Mouse (Mus musculus) forebrain, embryonic 14.5 days (tissue): ENCODE data around the gene Rbfox3. TPM values are rescaled to one million over a fixed set of nuclear protein-coding genes. Genes with fewer than 3 reads are reported as not detected.

ENCODE experiments used
- ATAC-seq: fragments of 200-750 bp; cut with Nextera tagmentation; 2 replicates; pipeline ENCODE4 v1.8.0; 2017; ENCODE audit warnings: mild to moderate bottlenecking, moderate library complexity
- DNase-seq: peaks from one replicate; pipeline ENCODE4 v3.0.0-alpha.2; 2015; ENCODE audit warnings: low spot score
- H3K27ac ChIP-seq: fragments of 300-500 bp; sonication (generic); 2 replicates; pipeline ENCODE4 v1.5.1; 2014; ENCODE audit warnings: low read depth, mild to moderate bottlenecking, control low read depth, low read length, moderate library complexity
- H3K27me3 ChIP-seq: fragments of 300-500 bp; sonication (generic); replicated peaks from 2 replicates; pipeline ENCODE4 v1.6.1; 2014; ENCODE audit warnings: low read length, control low read depth, mixed read lengths; ENCODE audit not compliant: control insufficient read depth, insufficient read depth
- H3K36me3 ChIP-seq: fragments of 300-500 bp; sonication (generic); 2 replicates; pipeline ENCODE4 v1.6.1; 2014; ENCODE audit warnings: low read length, control low read depth; ENCODE audit not compliant: control insufficient read depth, insufficient read depth
- H3K4me1 ChIP-seq: fragments of 300-500 bp; sonication (generic); 2 replicates; pipeline ENCODE4 v1.6.1; 2014; ENCODE audit warnings: antibody characterized with exemption, low read length, control low read depth; ENCODE audit not compliant: control insufficient read depth, insufficient read depth
- H3K4me2 ChIP-seq: fragments of 300-500 bp; sonication (generic); 2 replicates; pipeline ENCODE4 v1.6.1; 2014; ENCODE audit warnings: mild to moderate bottlenecking, control low read depth, low read length
- H3K4me3 ChIP-seq: fragments of 300-500 bp; sonication (generic); 2 replicates; pipeline ENCODE4 v1.5.1; 2014; ENCODE audit warnings: low read depth, low read length, control low read depth
- H3K9ac ChIP-seq: fragments of 300-500 bp; sonication (generic); 2 replicates; pipeline ENCODE4 v1.6.1; 2014; ENCODE audit warnings: mild to moderate bottlenecking, low read length, control low read depth, moderate library complexity
- H3K9me3 ChIP-seq: fragments of 300-500 bp; sonication (generic); replicated peaks from 2 replicates; pipeline ENCODE4 v1.6.1; 2016; ENCODE audit warnings: low read length, control low read depth, mixed read lengths; ENCODE audit not compliant: control insufficient read depth
- WGBS: fragments of 180-500 bp; shearing (Covaris S2); extraction: QIAGEN DNeasy Blood & Tissue Kit; methylation state at CpG from one replicate; pipeline ENCODE4 v1.1.7; 2014; 5-methylcytosine and 5-hydroxymethylcytosine counted together
- polyA plus RNA-seq: library from polyadenylated mRNA; unstranded; fragments of >200 nt; fragmentation: Nextera tagmentation; extraction: Ambion mirVana; gene quantifications from 2 replicates; pipeline ENCODE4 v1.2.1, GENCODE M21; 2014

Gene Rbfox3
- polyA plus RNA-seq, 1 experiment from 2014 or later = 28.2 TPM

- Histone ChIP-seq H3K4me1 (no peaks in the 10 kb centered on the region), H3K4me2 (no peak overlapping the region), H3K36me3 (no peaks in the 10 kb centered on the region), H3K27me3 (no peaks in the 10 kb centered on the region), H3K9ac (no peak overlapping the region), H3K9me3 (no peaks in the 10 kb centered on the region), H3K27ac (no peak overlapping the region), H3K4me3 (no peak overlapping the region)
- ATAC-seq (no peak), DNase-seq (no peak)
- WGBS = 83% methylated on average over 13 of the region's 13 CpGs
Observed at GRCm38 (mm10) chr11:118471676-118472075, 439.7 kb downstream of the Rbfox3 start.

DNA sequence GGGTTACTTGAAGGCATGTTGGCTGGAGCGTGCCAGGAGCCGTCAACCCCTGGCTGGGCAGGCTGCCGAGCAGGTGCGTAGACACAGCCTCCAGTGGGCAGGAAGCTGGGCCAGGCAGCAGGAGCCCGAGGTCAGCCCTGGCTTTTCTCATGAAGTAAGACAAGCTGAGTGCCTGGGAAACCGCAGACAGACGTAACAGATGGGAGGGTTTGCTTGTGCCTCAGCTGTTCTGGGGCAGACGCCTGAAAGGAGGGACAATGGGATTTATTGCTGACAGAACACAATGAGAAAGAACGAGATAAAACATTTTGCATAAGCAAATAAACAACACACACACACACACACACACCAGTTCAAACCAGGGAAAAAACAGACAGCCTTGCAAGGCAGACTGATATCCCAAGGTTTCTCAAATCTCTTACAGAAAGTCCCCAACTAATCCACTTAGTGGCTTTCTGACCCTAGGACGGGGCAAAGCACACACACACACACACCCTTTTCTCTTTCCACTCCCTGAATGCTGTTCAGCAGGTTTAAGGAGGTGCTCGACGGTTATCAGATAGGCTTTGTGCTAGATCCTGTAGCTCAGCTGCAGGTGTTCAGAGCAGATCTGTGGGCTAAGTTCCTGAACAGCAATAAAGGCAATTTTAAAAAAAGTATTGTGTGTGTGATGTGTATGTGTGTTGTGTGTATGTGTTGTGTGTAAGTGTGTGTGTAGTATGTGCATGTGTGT lies 441.0 kb downstream of the Rbfox3 start:
- Histone ChIP-seq H3K9ac (no peak overlapping the region), H3K4me3 (no peak overlapping the region), H3K36me3 (no peaks in the 10 kb centered on the region), H3K4me1 (no peaks in the 10 kb centered on the region), H3K27me3 (no peaks in the 10 kb centered on the region), H3K4me2 (no peak overlapping the region), H3K27ac (0 out of 2 replicates have a peak overlapping the region, but pooled peaks have one; percentile 3), H3K9me3 (no peaks in the 10 kb centered on the region)
- WGBS = 43% methylated on average over 12 of the region's 12 CpGs
- ATAC-seq = no peak
- DNase-seq = peak; percentile 50

- 87% methylated on average over 10 of the region's 10 CpGs for WGBS
- no peaks in the 10 kb centered on the region for H3K9me3 ChIP-seq
- no peaks in the 10 kb centered on the region for H3K36me3 ChIP-seq
- H3K4me2 ChIP-seq = no peak overlapping the region
- DNase-seq = no peak
- ATAC-seq = no peak
- H3K27me3 ChIP-seq = no peaks in the 10 kb centered on the region
- no peak overlapping the region for H3K9ac ChIP-seq
- no peaks in the 10 kb centered on the region for H3K4me1 ChIP-seq
- H3K27ac ChIP-seq = no peak overlapping the region
- no peak overlapping the region for H3K4me3 ChIP-seq
Observed at GRCm38 (mm10) chr11:118469509-118470160, 441.8 kb downstream of the Rbfox3 start.

DNA sequence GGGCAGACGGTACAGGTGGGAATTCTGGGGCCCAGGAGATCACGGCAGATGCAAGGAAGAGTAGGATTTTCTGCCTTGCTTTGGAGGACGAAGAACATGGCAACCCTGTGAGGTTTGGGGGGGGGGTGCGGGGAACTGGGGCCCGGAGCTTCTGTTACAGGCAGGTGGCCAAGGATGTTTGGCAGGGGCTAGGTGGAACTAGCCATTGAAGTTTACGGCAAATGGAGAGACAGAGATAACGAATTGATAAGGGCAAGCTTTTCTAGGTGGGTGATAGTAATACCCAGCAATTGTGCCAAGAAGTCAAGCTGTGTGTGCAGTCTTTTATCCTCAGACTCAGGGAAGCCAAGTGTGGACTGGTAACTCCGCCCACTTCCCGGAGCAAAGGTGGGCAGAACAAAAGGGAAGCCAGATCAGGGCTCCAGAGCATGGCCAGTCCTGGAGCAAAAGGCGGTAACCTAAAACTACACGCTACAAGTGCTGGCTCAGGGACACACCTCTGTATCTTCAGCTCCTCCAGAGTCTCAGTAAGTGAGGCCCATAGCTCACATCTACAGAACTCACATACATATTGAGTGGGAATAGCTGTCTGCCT lies 443.9 kb downstream of the Rbfox3 start:
- H3K4me2 ChIP-seq = no peak overlapping the region
- no peak overlapping the region for H3K4me3 ChIP-seq
- ATAC-seq = no peak
- no peak overlapping the region for H3K27ac ChIP-seq
- H3K36me3 ChIP-seq = no peaks in the 10 kb centered on the region
- WGBS = 42% methylated on average over 11 of the region's 11 CpGs
- H3K9ac ChIP-seq = no peak overlapping the region
- no peak for DNase-seq
- H3K27me3 ChIP-seq = no peaks in the 10 kb centered on the region
- H3K4me1 ChIP-seq = no peaks in the 10 kb centered on the region
- H3K9me3 ChIP-seq = no peaks in the 10 kb centered on the region

GRCm38 (mm10) chr11:118460280-118460679 lies 451.1 kb downstream of the Rbfox3 start:
- H3K27ac ChIP-seq = no peak overlapping the region
- H3K36me3 ChIP-seq = no peaks in the 10 kb centered on the region
- no peak overlapping the region for H3K4me3 ChIP-seq
- 50% methylated on average over 6 of the region's 6 CpGs for WGBS
- no peak for ATAC-seq
- no peaks in the 10 kb centered on the region for H3K4me1 ChIP-seq
- no peak overlapping the region for H3K4me2 ChIP-seq
- H3K27me3 ChIP-seq = no peaks in the 10 kb centered on the region
- no peak for DNase-seq
- H3K9ac ChIP-seq = no peak overlapping the region
- no peaks in the 10 kb centered on the region for H3K9me3 ChIP-seq

GRCm38 (mm10) chr11:118459536-118459935 lies 451.9 kb downstream of the Rbfox3 start:
- H3K4me2 ChIP-seq = no peak overlapping the region
- no peaks in the 10 kb centered on the region for H3K27me3 ChIP-seq
- ATAC-seq (no peak), DNase-seq (no peak)
- no peaks in the 10 kb centered on the region for H3K9me3 ChIP-seq
- H3K4me3 ChIP-seq = no peak overlapping the region
- WGBS = 89% methylated on average over 4 of the region's 4 CpGs
- no peaks in the 10 kb centered on the region for H3K4me1 ChIP-seq
- no peak overlapping the region for H3K9ac ChIP-seq
- H3K36me3 ChIP-seq = no peaks in the 10 kb centered on the region
- H3K27ac ChIP-seq = no peak overlapping the region

DNA sequence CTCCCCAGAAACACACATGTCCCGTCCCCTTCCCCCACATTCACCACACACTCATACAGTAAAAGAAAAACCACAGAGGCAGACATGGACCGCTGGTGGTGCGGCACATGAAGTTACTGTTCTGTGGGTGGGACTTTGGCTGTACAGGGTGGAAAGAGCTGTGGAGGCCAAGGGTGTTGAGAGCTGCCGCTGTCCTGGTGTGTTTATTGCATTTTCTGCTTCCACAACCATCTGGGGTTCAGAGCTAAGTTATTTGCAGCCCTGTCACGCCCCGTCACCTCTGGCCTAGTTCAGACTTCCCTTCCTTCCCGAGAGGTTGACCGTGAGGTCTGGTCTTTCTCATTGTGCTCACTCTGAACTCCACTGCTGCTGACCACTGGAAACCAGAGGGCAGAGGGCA lies 452.3 kb downstream of the Rbfox3 start:
- DNase-seq = no peak

GRCm38 (mm10) chr11:118456937-118457336 lies 454.5 kb downstream of the Rbfox3 start:
- Histone ChIP-seq H3K27ac (no peak overlapping the region), H3K4me1 (no peaks in the 10 kb centered on the region), H3K4me2 (no peak overlapping the region), H3K4me3 (no peak overlapping the region), H3K36me3 (no peaks in the 10 kb centered on the region), H3K9me3 (no peaks in the 10 kb centered on the region), H3K9ac (no peak overlapping the region), H3K27me3 (no peaks in the 10 kb centered on the region)
- no peak for DNase-seq
- 73% methylated on average over 11 of the region's 11 CpGs for WGBS
- no peak for ATAC-seq

More for the DNA sequence above, 452.3 kb downstream of the Rbfox3 start:
- 73% methylated on average over 8 of the region's 8 CpGs for WGBS
- no peak overlapping the region for H3K9ac ChIP-seq
- no peak overlapping the region for H3K27ac ChIP-seq
- no peak overlapping the region for H3K4me2 ChIP-seq
- ATAC-seq = no peak
- no peak overlapping the region for H3K4me3 ChIP-seq
- no peaks in the 10 kb centered on the region for H3K4me1 ChIP-seq
- H3K9me3 ChIP-seq = no peaks in the 10 kb centered on the region
- H3K27me3 ChIP-seq = no peaks in the 10 kb centered on the region
- no peaks in the 10 kb centered on the region for H3K36me3 ChIP-seq

- 91% methylated on average over 6 of the region's 6 CpGs for WGBS
- no peaks in the 10 kb centered on the region for H3K9me3 ChIP-seq
- ATAC-seq = no peak
Observed at GRCm38 (mm10) chr11:118455788-118456187, 455.6 kb downstream of the Rbfox3 start.

More at GRCm38 (mm10) chr11:118455788-118456187, 455.6 kb downstream of the Rbfox3 start:
- no peak for DNase-seq
- Histone ChIP-seq H3K9ac (no peak overlapping the region), H3K4me3 (no peak overlapping the region), H3K27ac (no peak overlapping the region), H3K4me1 (no peaks in the 10 kb centered on the region), H3K27me3 (no peaks in the 10 kb centered on the region), H3K36me3 (no peaks in the 10 kb centered on the region), H3K4me2 (no peak overlapping the region)
